Mouse (Mus musculus) kidney, adult 2 months (tissue): ENCODE data around the gene Klhl2. TPM values are rescaled to one million over a fixed set of nuclear protein-coding genes. Genes with fewer than 3 reads are reported as not detected.

Source experiments
- DNase-seq: peaks from one replicate; pipeline ENCODE4 v3.0.0; 2021
- H3K27ac ChIP-seq: fragments of 200-500 bp; 2 replicates; pipeline ENCODE4 v1.5.1; 2012; ENCODE audit warnings: low read depth, low read length, control low read depth, inconsistent platforms; ENCODE audit not compliant: insufficient read depth
- H3K27me3 ChIP-seq: fragments of 200-500 bp; replicated peaks from 2 replicates; pipeline ENCODE4 v1.6.1; 2012; ENCODE audit warnings: mild to moderate bottlenecking, moderate library complexity, low read length, inconsistent platforms; ENCODE audit not compliant: control insufficient read depth, insufficient read depth
- H3K36me3 ChIP-seq: fragments of 200-500 bp; 2 replicates; pipeline ENCODE4 v1.6.1; 2012; ENCODE audit warnings: mild to moderate bottlenecking, moderate library complexity, low read length, inconsistent platforms; ENCODE audit not compliant: control insufficient read depth, insufficient read depth
- H3K4me1 ChIP-seq: fragments of 200-500 bp; 2 replicates; pipeline ENCODE4 v1.6.1; 2011; ENCODE audit warnings: low read length; ENCODE audit not compliant: control insufficient read depth, insufficient read depth
- H3K4me3 ChIP-seq: fragments of 200-500 bp; 2 replicates; pipeline ENCODE4 v1.5.1; 2011; ENCODE audit warnings: mild to moderate bottlenecking, low read depth, low read length, control low read depth; ENCODE audit not compliant: insufficient read depth
- CTCF ChIP-seq: fragments of 200-500 bp; conservative IDR thresholded peaks from 2 replicates; pipeline ENCODE4 v1.5.1; 2011; ENCODE audit warnings: low read depth, mild to moderate bottlenecking, control low read depth, low read length, moderate library complexity, mixed read lengths; ENCODE audit not compliant: insufficient read depth, insufficient read length
- POLR2A ChIP-seq: fragments of 200-500 bp; IDR thresholded peaks from one replicate; pipeline ENCODE4 v1.6.1; 2011; ENCODE audit warnings: low read depth, low read length, control low read depth
- WGBS: fragments of 180-500 bp; shearing (Covaris S2); methylation state at CpG from one replicate; pipeline ENCODE4 v1.1.7; 2018; 5-methylcytosine and 5-hydroxymethylcytosine counted together
- polyA plus RNA-seq: library from polyadenylated mRNA; depleted of rRNA; stranded (reverse); fragments of >200 nt; gene quantifications from 2 replicates; pipeline ENCODE4 v1.2.3, GENCODE M21; 2012

Klhl2 gene
- polyA plus RNA-seq, 1 experiment: 15.6 TPM

- WGBS: 67% methylated on average over 4 of the region's 4 CpGs
- H3K4me1 ChIP-seq: peaks cover 4% of the 10 kb centered on the region; the same call in 1 of the 2 replicates
- H3K27ac ChIP-seq: no peak overlapping the region
- TF ChIP-seq CTCF (no peak), POLR2A (no peak)
- DNase-seq: no peak
- H3K4me3 ChIP-seq: no peak overlapping the region
- no peaks in the 10 kb centered on the region for H3K27me3 ChIP-seq
- H3K36me3 ChIP-seq: no peaks in the 10 kb centered on the region
Measured at GRCm38 (mm10) chr8:64791250-64791881, 58.5 kb downstream of the Klhl2 start.

GRCm38 (mm10) chr8:64790418-64790817, 59.4 kb downstream of the Klhl2 start:
- no peak for DNase-seq
- Histone ChIP-seq H3K4me1 (peaks cover 4% of the 10 kb centered on the region; the same call in 1 of the 2 replicates), H3K36me3 (no peaks in the 10 kb centered on the region), H3K27ac (no peak overlapping the region), H3K4me3 (no peak overlapping the region), H3K27me3 (no peaks in the 10 kb centered on the region)
- no peak for TF ChIP-seq POLR2A
- no peak for TF ChIP-seq CTCF
- WGBS: 92% methylated on average over 2 of the region's 2 CpGs

GRCm38 (mm10) chr8:64788715-64789114, 61.1 kb downstream of the Klhl2 start:
- no peaks in the 10 kb centered on the region for H3K27me3 ChIP-seq
- peak; percentile 89 for DNase-seq
- no peak for TF ChIP-seq POLR2A
- no peak for TF ChIP-seq CTCF
- H3K4me3 ChIP-seq: no peak overlapping the region
- 0 out of 2 replicates have a peak, but pooled peaks cover 4% of the 10 kb centered on the region for H3K4me1 ChIP-seq
- WGBS: 75% methylated on average over 4 of the region's 4 CpGs
- no peaks in the 10 kb centered on the region for H3K36me3 ChIP-seq
- H3K27ac ChIP-seq: 0 out of 2 replicates have a peak overlapping the region, but pooled peaks have one; percentile 65

- Histone ChIP-seq H3K4me1 (0 out of 2 replicates have a peak, but pooled peaks cover 4% of the 10 kb centered on the region), H3K27ac (no peak overlapping the region), H3K27me3 (no peaks in the 10 kb centered on the region), H3K36me3 (no peaks in the 10 kb centered on the region), H3K4me3 (no peak overlapping the region)
- 95% methylated on average over 2 of the region's 2 CpGs for WGBS
- no peak for DNase-seq
- no peak for TF ChIP-seq CTCF
Measured at GRCm38 (mm10) chr8:64786801-64787200, 63.0 kb downstream of the Klhl2 start.

DNA sequence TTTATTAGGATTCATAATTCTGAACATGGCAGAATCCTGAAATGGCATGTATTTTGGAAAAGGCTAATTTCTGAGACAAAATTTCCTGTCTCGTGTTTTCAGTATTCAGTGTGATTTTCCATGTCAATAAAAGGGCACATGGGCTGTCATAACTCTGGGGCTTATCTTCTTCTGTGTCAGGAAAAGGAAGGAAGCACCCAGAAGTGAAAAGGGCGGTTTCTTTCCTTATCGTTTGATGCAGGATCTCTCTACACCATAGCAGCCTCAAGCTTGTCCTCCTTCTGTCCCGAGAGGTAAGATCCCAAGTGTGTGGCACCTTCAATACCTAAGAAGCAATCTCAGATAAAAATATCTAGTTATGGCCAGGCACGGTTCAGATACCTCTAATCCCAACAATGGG, 65.6 kb downstream of the Klhl2 start:
- no peaks in the 10 kb centered on the region for H3K27me3 ChIP-seq
- no peaks in the 10 kb centered on the region for H3K36me3 ChIP-seq
- no peaks in the 10 kb centered on the region; the same call in 1 of the 2 replicates for H3K4me1 ChIP-seq
- TF ChIP-seq POLR2A: no peak
- no peak overlapping the region for H3K4me3 ChIP-seq
- no peak overlapping the region for H3K27ac ChIP-seq
- DNase-seq: peak; percentile 47
- WGBS: 74% methylated on average over 5 of the region's 5 CpGs

DNA sequence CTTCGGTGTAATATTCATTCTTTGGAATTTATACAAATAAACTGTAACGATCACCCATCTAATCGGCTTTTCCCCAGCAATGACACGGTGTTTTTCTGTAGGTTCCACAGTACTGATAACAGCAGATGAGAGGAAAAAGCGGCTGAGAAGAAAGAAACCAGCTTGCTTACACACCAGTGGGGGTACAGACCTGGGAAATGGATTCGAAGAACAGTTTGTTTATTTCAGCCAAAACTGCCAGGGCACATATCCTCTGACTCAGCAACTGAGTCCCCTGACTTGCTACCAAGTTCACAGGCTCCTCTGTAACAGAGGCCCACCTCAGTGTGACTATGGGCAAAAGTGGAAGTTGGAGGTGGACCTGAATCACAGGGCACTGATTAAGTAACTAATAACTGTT, 67.9 kb downstream of the Klhl2 start:
- TF ChIP-seq CTCF (no peak), POLR2A (no peak)
- H3K36me3 ChIP-seq: no peaks in the 10 kb centered on the region
- H3K4me1 ChIP-seq: no peaks in the 10 kb centered on the region; the same call in 1 of the 2 replicates
- no peak for DNase-seq
- H3K4me3 ChIP-seq: no peak overlapping the region
- 85% methylated on average over 6 of the region's 6 CpGs for WGBS
- no peaks in the 10 kb centered on the region for H3K27me3 ChIP-seq
- no peak overlapping the region for H3K27ac ChIP-seq

- WGBS: 58% methylated on average over 9 of the region's 9 CpGs
- H3K4me1 ChIP-seq: no peaks in the 10 kb centered on the region; the same call in 1 of the 2 replicates
- peak; percentile 18 for DNase-seq
- no peaks in the 10 kb centered on the region for H3K36me3 ChIP-seq
- H3K4me3 ChIP-seq: no peak overlapping the region
- H3K27ac ChIP-seq: no peak overlapping the region
- TF ChIP-seq CTCF (peak; percentile 54), POLR2A (no peak)
- H3K27me3 ChIP-seq: no peaks in the 10 kb centered on the region
Measured at GRCm38 (mm10) chr8:64777925-64778324, 71.9 kb downstream of the Klhl2 start.
